Mouse (Mus musculus): ENCODE data around the gene Mettl7b. TPM values are rescaled to one million over a fixed set of nuclear protein-coding genes. Genes with fewer than 3 reads are reported as not detected.
"Not testable (repeated sequence)": the region's sequence is repeated elsewhere in the genome, so short reads cannot be mapped to it uniquely, and the experiment has no call there.

The Mettl7b gene
- total RNA-seq (2021) = under 1 TPM in 1 of 2 experiments, not detected in 1; 0.73 TPM
- long read RNA-seq, experiment 1 = 0 reads
- long read RNA-seq, experiment 2 = 0 reads

- DNase-seq (ENCODE audit: low spot score in 2 of 2) = no peak
These were observed at the start of gene Mettl7b for GRCm38 (mm10) chr10:128960590-128961584. Gene Mettl7b (minus strand): TSS chr10:128960988.

- no peak for DNase-seq (ENCODE audit: low spot score in 2 of 2)
These were observed 49.6 kb upstream of the Mettl7b start, which contains the start of gene Olfr763 for GRCm38 (mm10) chr10:129010288-129010841. Gene Olfr763 (plus strand): TSS chr10:129010791.

GRCm38 (mm10) chr10:129004032-129004920 is 43.5 kb upstream of the Mettl7b start:
- DNase-seq (ENCODE audit: low spot score in 2 of 2) = no peak

GRCm38 (mm10) chr10:128996523-128997040 is 35.8 kb upstream of the Mettl7b start:
- no peak for DNase-seq (ENCODE audit: low spot score in 2 of 2)

- DNase-seq (ENCODE audit: low spot score in 2 of 2) = no peak
These were observed 35.0 kb upstream of the Mettl7b start for GRCm38 (mm10) chr10:128995796-128996195.

GRCm38 (mm10) chr10:128990994-128991393 is 30.2 kb upstream of the Mettl7b start:
- DNase-seq (ENCODE audit: low spot score in 2 of 2) = no peak

- not testable (repeated sequence) for DNase-seq (ENCODE audit: low spot score in 2 of 2)
These were observed 29.5 kb upstream of the Mettl7b start for GRCm38 (mm10) chr10:128990129-128990850.

- DNase-seq (ENCODE audit: low spot score in 2 of 2) = not testable (repeated sequence)
These were observed 28.3 kb upstream of the Mettl7b start, which contains the start of gene Olfr9 for GRCm38 (mm10) chr10:128989131-128989530. Gene Olfr9 (plus strand): TSS chr10:128989431.

GRCm38 (mm10) chr10:128980644-128981365 is 20.0 kb upstream of the Mettl7b start:
- no peak for DNase-seq (ENCODE audit: low spot score in 2 of 2)

GRCm38 (mm10) chr10:128977522-128978114 is 16.8 kb upstream of the Mettl7b start:
- DNase-seq (ENCODE audit: low spot score in 2 of 2) = peak; percentile 25 to 39

- no peak for DNase-seq (ENCODE audit: low spot score in 2 of 2)
These were observed 15.6 kb upstream of the Mettl7b start for GRCm38 (mm10) chr10:128976395-128976794.

GRCm38 (mm10) chr10:128972841-128973240 is 12.1 kb upstream of the Mettl7b start:
- DNase-seq (ENCODE audit: low spot score in 2 of 2) = no peak

GRCm38 (mm10) chr10:128970740-128971250 is 10.0 kb upstream of the Mettl7b start:
- DNase-seq (ENCODE audit: low spot score in 2 of 2) = no peak

GRCm38 (mm10) chr10:128968341-128968749 is 7.6 kb upstream of the Mettl7b start:
- no peak for DNase-seq (ENCODE audit: low spot score in 2 of 2)

GRCm38 (mm10) chr10:128965871-128966270 is 5.1 kb upstream of the Mettl7b start:
- DNase-seq (ENCODE audit: low spot score in 2 of 2) = no peak

GRCm38 (mm10) chr10:128964961-128965360 is 4.2 kb upstream of the Mettl7b start:
- DNase-seq (ENCODE audit: low spot score in 2 of 2) = no peak

GRCm38 (mm10) chr10:128960142-128960541 is 646 bp downstream of the Mettl7b start:
- DNase-seq (ENCODE audit: low spot score in 2 of 2) = no peak

- DNase-seq (ENCODE audit: low spot score in 2 of 2) = no peak
These were observed 2.4 kb downstream of the Mettl7b start for GRCm38 (mm10) chr10:128958340-128958739.
